Mouse (Mus musculus): ENCODE measurements around the gene 4930524J08Rik. TPM values are rescaled to one million over a fixed set of nuclear protein-coding genes. Genes with fewer than 3 reads are reported as not detected.

4930524J08Rik gene
- polyA plus RNA-seq, 1 experiment from 2014 or later: 2.2 TPM

GRCm38 (mm10) chr5:100008485-100008884 lies 29.6 kb downstream of the 4930524J08Rik start:
- no peaks in the 10 kb centered on the region for H3K9me3 ChIP-seq (ENCODE audit: control insufficient read depth, low read length)
- no peak overlapping the region for H3K9ac ChIP-seq (ENCODE audit: low read length)
- H3K36me3 ChIP-seq (ENCODE audit: control insufficient read depth, insufficient read depth, low read length): no peaks in the 10 kb centered on the region
- no peak overlapping the region for H3K4me3 ChIP-seq (ENCODE audit: low read depth, low read length)
- 61% methylated on average over 3 of the region's 3 CpGs for WGBS
- ATAC-seq (ENCODE audit: insufficient read depth, low FRiP score, low TSS enrichment): no peak
- H3K4me1 ChIP-seq (ENCODE audit: control insufficient read depth, insufficient read depth, low read length): no peaks in the 10 kb centered on the region
- H3K4me2 ChIP-seq (ENCODE audit: low read depth): no peak overlapping the region
- no peak overlapping the region for H3K27ac ChIP-seq (ENCODE audit: low read depth, low read length)
- no peak for DNase-seq (ENCODE audit: low spot score)
- no peaks in the 10 kb centered on the region for H3K27me3 ChIP-seq (ENCODE audit: control insufficient read depth, insufficient read depth, low read length)

DNA sequence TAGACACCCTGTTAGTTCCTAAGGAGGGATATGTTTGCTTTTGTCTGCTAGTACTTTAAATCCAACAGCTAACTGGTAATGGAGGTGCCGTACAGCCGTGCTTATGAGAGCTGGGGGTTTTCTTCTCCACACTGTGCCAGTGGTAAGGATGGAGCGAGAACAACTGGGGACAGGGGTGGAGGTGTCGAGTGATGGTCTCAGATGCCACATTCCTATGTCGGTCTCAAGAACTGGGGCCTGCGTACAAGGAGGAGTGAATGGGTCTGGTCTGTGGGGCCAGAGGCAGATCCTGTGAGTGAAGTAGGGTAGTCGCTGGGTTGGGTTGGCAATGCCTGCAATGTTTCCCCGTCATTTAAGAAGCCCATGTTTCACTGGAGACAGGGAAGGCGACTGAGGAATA lies 33.7 kb downstream of the 4930524J08Rik start:
- DNase-seq (ENCODE audit: low spot score) (no peak), ATAC-seq (ENCODE audit: insufficient read depth, low FRiP score, low TSS enrichment) (no peak)
- Histone ChIP-seq H3K36me3 (ENCODE audit: control insufficient read depth, insufficient read depth, low read length) (no peaks in the 10 kb centered on the region), H3K4me2 (ENCODE audit: low read depth) (no peak overlapping the region), H3K9ac (ENCODE audit: low read length) (no peak overlapping the region), H3K27me3 (ENCODE audit: control insufficient read depth, insufficient read depth, low read length) (no peaks in the 10 kb centered on the region), H3K4me3 (ENCODE audit: low read depth, low read length) (no peak overlapping the region), H3K27ac (ENCODE audit: low read depth, low read length) (no peak overlapping the region), H3K9me3 (ENCODE audit: control insufficient read depth, low read length) (no peaks in the 10 kb centered on the region), H3K4me1 (ENCODE audit: control insufficient read depth, insufficient read depth, low read length) (no peaks in the 10 kb centered on the region)
- 86% methylated on average over 9 of the region's 9 CpGs for WGBS

- Histone ChIP-seq H3K4me1 (ENCODE audit: control insufficient read depth, insufficient read depth, low read length) (no peaks in the 10 kb centered on the region), H3K9me3 (ENCODE audit: control insufficient read depth, low read length) (no peaks in the 10 kb centered on the region), H3K27ac (ENCODE audit: low read depth, low read length) (no peak overlapping the region), H3K4me2 (ENCODE audit: low read depth) (no peak overlapping the region), H3K4me3 (ENCODE audit: low read depth, low read length) (no peak overlapping the region), H3K27me3 (ENCODE audit: control insufficient read depth, insufficient read depth, low read length) (no peaks in the 10 kb centered on the region), H3K36me3 (ENCODE audit: control insufficient read depth, insufficient read depth, low read length) (no peaks in the 10 kb centered on the region), H3K9ac (ENCODE audit: low read length) (no peak overlapping the region)
- DNase-seq (ENCODE audit: low spot score) (no peak), ATAC-seq (ENCODE audit: insufficient read depth, low FRiP score, low TSS enrichment) (no peak)
These were observed 41.2 kb downstream of the 4930524J08Rik start for GRCm38 (mm10) chr5:100020089-100020488.

DNA sequence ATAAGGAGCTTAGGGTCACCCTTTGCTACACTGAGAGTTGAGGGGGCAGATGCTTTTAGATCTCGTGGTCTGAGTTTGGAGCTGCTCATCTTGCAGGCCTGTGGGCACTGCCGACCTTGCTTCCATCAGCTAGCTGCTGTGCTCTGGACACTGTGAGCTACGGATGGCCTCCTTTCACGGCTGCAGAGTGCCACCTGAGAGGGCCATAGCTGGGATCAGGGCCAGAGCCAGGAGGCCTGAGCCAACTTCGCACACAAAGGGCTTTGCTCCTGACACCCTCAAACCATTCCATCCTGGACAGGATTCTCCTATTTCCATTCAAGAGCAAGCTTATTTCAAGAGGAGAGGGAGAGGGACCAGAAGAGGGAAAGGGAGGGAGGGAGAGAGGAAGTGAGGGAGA lies 45.5 kb downstream of the 4930524J08Rik start:
- no peak for DNase-seq (ENCODE audit: low spot score)
- 74% methylated on average over 5 of the region's 5 CpGs for WGBS

DNA sequence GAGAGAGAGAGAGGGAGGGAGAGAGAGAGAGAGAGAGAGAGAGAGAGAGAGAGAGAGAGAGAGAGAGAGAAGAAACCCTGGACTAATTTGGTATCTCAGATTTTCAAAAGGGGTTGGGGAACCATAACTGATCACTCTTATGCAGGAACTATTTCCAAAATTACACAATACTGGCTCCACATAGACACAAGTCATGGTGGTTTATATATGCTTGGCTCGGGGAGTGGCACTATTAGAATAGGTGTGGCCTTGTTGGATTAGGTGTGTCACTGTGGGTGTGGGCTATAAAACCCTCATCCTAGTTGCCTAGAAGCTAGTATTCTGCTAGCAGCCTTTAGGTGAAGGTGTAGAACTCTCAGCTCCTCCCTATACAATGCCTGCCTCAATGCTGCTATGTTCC lies 46.0 kb downstream of the 4930524J08Rik start:
- no peaks in the 10 kb centered on the region for H3K36me3 ChIP-seq (ENCODE audit: control insufficient read depth, insufficient read depth, low read length)
- no peaks in the 10 kb centered on the region for H3K27me3 ChIP-seq (ENCODE audit: control insufficient read depth, insufficient read depth, low read length)
- no peak overlapping the region for H3K27ac ChIP-seq (ENCODE audit: low read depth, low read length)
- no peak overlapping the region for H3K9ac ChIP-seq (ENCODE audit: low read length)
- DNase-seq (ENCODE audit: low spot score) (no peak), ATAC-seq (ENCODE audit: insufficient read depth, low FRiP score, low TSS enrichment) (no peak)
- 77% methylated on average over 1 of the region's 1 CpGs for WGBS
- no peak overlapping the region for H3K4me3 ChIP-seq (ENCODE audit: low read depth, low read length)
- H3K4me2 ChIP-seq (ENCODE audit: low read depth): no peak overlapping the region
- no peaks in the 10 kb centered on the region for H3K9me3 ChIP-seq (ENCODE audit: control insufficient read depth, low read length)
- no peaks in the 10 kb centered on the region for H3K4me1 ChIP-seq (ENCODE audit: control insufficient read depth, insufficient read depth, low read length)

More for the DNA sequence above, 45.5 kb downstream of the 4930524J08Rik start:
- Histone ChIP-seq H3K27ac (ENCODE audit: low read depth, low read length) (no peak overlapping the region), H3K4me3 (ENCODE audit: low read depth, low read length) (no peak overlapping the region), H3K27me3 (ENCODE audit: control insufficient read depth, insufficient read depth, low read length) (no peaks in the 10 kb centered on the region), H3K36me3 (ENCODE audit: control insufficient read depth, insufficient read depth, low read length) (no peaks in the 10 kb centered on the region), H3K4me2 (ENCODE audit: low read depth) (no peak overlapping the region), H3K9ac (ENCODE audit: low read length) (no peak overlapping the region), H3K9me3 (ENCODE audit: control insufficient read depth, low read length) (no peaks in the 10 kb centered on the region), H3K4me1 (ENCODE audit: control insufficient read depth, insufficient read depth, low read length) (no peaks in the 10 kb centered on the region)
- ATAC-seq (ENCODE audit: insufficient read depth, low FRiP score, low TSS enrichment): no peak

Other genes starting within 250 kb of the 4930524J08Rik start
- gene Rasgef1b, start 250.0 kb upstream of the 4930524J08Rik start, polyA plus RNA-seq (2014; fragmentation: Nextera tagmentation; extraction: Ambion mirVana): 19.9 and 20.7 TPM in 2 replicates
- not detected in 2 replicates for gene Vamp9, start 72.8 kb upstream of the 4930524J08Rik start, polyA plus RNA-seq (2014; fragmentation: Nextera tagmentation; extraction: Ambion mirVana)
- gene Hnrnpd, start 123 bp upstream of the 4930524J08Rik start, polyA plus RNA-seq (2014; fragmentation: Nextera tagmentation; extraction: Ambion mirVana): 277 and 289 TPM in 2 replicates
- gene Hnrnpdl, start 60.6 kb downstream of the 4930524J08Rik start, polyA plus RNA-seq (2014; fragmentation: Nextera tagmentation; extraction: Ambion mirVana): 271 and 289 TPM in 2 replicates
- 48.2 and 48.5 TPM in 2 replicates for gene Enoph1, start 60.9 kb downstream of the 4930524J08Rik start, polyA plus RNA-seq (2014; fragmentation: Nextera tagmentation; extraction: Ambion mirVana)
- gene Tmem150c, start 180.7 kb downstream of the 4930524J08Rik start, polyA plus RNA-seq (2014; fragmentation: Nextera tagmentation; extraction: Ambion mirVana): 3.4 and 4.5 TPM in 2 replicates